Mouse (Mus musculus) layer of hippocampus, adult 11-12 months (tissue): ENCODE measurements around the gene Slc16a13.
"Not testable (repeated sequence)": the region's sequence is repeated elsewhere in the genome, so short reads cannot be mapped to it uniquely, and the experiment has no call there.

Experiments used
- DNase-seq: peaks from one replicate; pipeline ENCODE4 v3.0.0; 2022; ENCODE audit warnings: low spot score

The Slc16a13 gene

DNA sequence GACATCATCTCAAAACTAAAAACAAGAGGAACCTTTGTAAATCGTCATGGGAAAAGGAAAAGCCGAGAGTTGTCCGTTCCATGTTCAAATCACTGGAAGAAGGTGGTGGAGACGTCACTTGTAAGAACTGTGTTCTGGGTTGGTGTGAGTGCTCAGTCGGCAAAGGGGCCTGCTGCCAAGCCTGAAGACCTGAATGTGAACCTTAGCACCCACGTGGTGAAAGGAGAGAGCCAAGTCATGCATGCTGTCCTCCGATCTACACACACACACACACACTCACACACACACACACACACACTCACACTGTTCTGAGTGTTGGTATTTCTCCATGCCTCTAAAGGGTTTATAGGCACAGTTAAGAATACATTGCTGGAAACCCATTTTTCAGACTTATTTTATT lies 49.7 kb downstream of the Slc16a13 start:
- no peak for DNase-seq

DNA sequence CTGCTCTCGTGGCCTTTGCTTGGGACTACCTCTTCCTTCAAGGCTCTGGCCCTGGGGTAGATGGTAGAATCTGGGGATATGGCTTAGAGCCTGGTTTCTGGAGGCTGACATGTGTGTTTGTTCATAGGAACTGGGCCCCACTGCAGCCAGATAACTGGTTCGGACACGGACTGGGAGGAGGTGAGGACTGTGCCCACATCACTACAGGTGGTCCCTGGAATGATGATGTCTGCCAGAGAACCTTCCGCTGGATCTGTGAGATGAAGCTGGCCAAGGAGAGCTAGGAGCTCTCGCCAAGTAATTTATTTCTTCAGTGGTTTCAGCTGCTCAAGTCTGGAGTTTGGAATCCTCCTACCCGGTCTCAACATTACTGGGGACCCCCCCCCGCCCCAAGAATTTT lies 50.6 kb downstream of the Slc16a13 start:
- no peak for DNase-seq

DNA sequence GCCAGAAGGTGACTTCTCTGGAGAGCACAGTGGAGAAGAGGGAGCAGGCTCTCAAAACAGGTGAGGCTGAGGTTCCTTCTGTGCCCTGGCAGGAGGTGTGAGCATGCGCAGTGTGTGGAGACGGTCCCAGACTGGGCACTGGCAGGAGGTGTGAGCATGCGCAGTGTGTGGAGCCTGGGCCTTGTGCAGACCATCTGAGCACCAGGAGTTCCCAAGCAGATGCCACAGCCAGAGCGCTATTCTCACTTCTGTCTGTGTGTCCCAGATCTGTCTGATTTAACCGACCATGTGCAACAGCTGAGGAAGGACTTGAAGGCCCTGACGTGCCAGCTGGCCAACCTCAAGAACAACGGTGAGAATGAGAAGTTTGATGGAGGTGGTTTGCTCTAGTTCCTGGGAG lies 51.4 kb downstream of the Slc16a13 start:
- not testable (repeated sequence) for DNase-seq

DNA sequence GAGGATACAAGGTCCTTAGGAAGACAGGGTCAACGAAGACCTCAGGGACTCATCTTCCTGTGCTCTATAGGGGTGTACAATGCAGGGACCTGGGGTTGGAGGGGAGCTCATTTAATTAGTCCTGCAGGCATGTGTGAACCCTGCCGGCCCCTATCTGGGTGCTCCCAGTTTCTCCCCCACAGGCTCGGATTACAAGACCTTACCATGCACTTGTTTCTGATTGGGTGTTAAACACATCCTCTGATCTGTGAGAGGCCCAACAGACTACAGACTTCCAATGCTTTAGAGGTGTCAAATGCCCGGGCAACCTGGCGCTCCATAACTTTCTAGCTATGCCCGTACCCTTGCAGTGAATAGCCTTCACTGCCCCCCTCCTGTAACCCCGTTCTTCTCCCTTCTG lies 52.7 kb downstream of the Slc16a13 start:
- DNase-seq: no peak
